In genomic region chr16:12691776-12692175, GRCm38 (mm10) we compare ENCODE assay signal across 10 mouse cellular contexts.
"Had no signal": no experiment of that assay in that cellular context is flagged by ENCODE, and none has a peak within 500 bp of the region (broad histone marks: within the 10 kb centered on the region; RNA-seq: fewer than 3 reads in every experiment).

No protein-coding gene starts in this region.

- DNase-seq: kidney, postnatal 10 days; kidney, postnatal 36 days; liver, embryonic 13.5 days; lung, adult 2 months; lung, postnatal 14 days; lung, postnatal 4 days; thymus, adult 18-20 months; thymus, postnatal 36 days had no signal

- ATAC-seq: midbrain, embryonic 13.5 days; midbrain, embryonic 16.5 days had no signal
